Mouse (Mus musculus) limb, embryonic 11.5 days (tissue): ENCODE data around the gene Krt24. TPM values are rescaled to one million over a fixed set of nuclear protein-coding genes. Genes with fewer than 3 reads are reported as not detected.

Source experiments
- ATAC-seq: fragments of 200-750 bp; cut with Nextera tagmentation; 2 replicates; pipeline ENCODE4 v1.8.0; 2017; ENCODE audit warnings: low read depth; ENCODE audit not compliant: insufficient number of reproducible peaks, low FRiP score, low TSS enrichment
- DNase-seq: peaks from one replicate; pipeline ENCODE4 v3.0.0-alpha.2; 2015; ENCODE audit warnings: low spot score
- H3K27ac ChIP-seq: fragments of 300-500 bp; sonication (generic); replicated peaks from 2 replicates; pipeline ENCODE4 v1.5.1; 2014; ENCODE audit warnings: low read depth, mild to moderate bottlenecking, low read length
- H3K27me3 ChIP-seq: fragments of 300-500 bp; sonication (generic); 2 replicates; pipeline ENCODE4 v1.6.1; 2014; ENCODE audit warnings: mild to moderate bottlenecking, low read length, mixed read lengths; ENCODE audit not compliant: control insufficient read depth, insufficient read depth
- H3K36me3 ChIP-seq: fragments of 300-500 bp; sonication (generic); 2 replicates; pipeline ENCODE4 v1.6.1; 2014; ENCODE audit warnings: mild to moderate bottlenecking, low read length, moderate library complexity, mixed read lengths; ENCODE audit not compliant: control insufficient read depth, insufficient read depth
- H3K4me1 ChIP-seq: fragments of 300-500 bp; sonication (generic); 2 replicates; pipeline ENCODE4 v1.6.1; 2014; ENCODE audit warnings: low read length, mixed read lengths; ENCODE audit not compliant: control insufficient read depth, insufficient read depth
- H3K4me2 ChIP-seq: fragments of 300-500 bp; sonication (generic); 2 replicates; pipeline ENCODE4 v1.6.1; 2014; ENCODE audit warnings: low read depth, mild to moderate bottlenecking, moderate library complexity; ENCODE audit not compliant: severe bottlenecking
- H3K4me3 ChIP-seq: fragments of 300-500 bp; sonication (generic); 2 replicates; pipeline ENCODE4 v1.5.1; 2014; ENCODE audit warnings: low read depth, low read length
- H3K9ac ChIP-seq: fragments of 300-500 bp; sonication (generic); 2 replicates; pipeline ENCODE4 v1.6.1; 2014; ENCODE audit warnings: mild to moderate bottlenecking, low read length
- H3K9me3 ChIP-seq: fragments of 300-500 bp; sonication (generic); 2 replicates; pipeline ENCODE4 v1.6.1; 2016; ENCODE audit warnings: low read length; ENCODE audit not compliant: control insufficient read depth
- WGBS: fragments of 180-500 bp; shearing (Covaris S2); extraction: QIAGEN DNeasy Blood & Tissue Kit; methylation state at CpG from one replicate; pipeline ENCODE4 v1.1.7; 2014; 5-methylcytosine and 5-hydroxymethylcytosine counted together
- polyA plus RNA-seq: library from polyadenylated mRNA; unstranded; fragments of >200 nt; fragmentation: Nextera tagmentation; extraction: Ambion mirVana; gene quantifications from 2 replicates; pipeline ENCODE4 v1.2.1, GENCODE M21; 2014

Krt24 gene
- polyA plus RNA-seq, 1 experiment from 2014 or later: 0.51 TPM

GRCm38 (mm10) chr11:99272721-99273120 is 12.3 kb downstream of the Krt24 start:
- ATAC-seq (no peak), DNase-seq (no peak)
- Histone ChIP-seq H3K4me1 (no peaks in the 10 kb centered on the region), H3K36me3 (no peaks in the 10 kb centered on the region), H3K27me3 (no peaks in the 10 kb centered on the region), H3K9me3 (no peaks in the 10 kb centered on the region), H3K4me2 (no peak overlapping the region), H3K9ac (no peak overlapping the region), H3K27ac (no peak overlapping the region), H3K4me3 (no peak overlapping the region)
- WGBS: 80% methylated on average over 4 of the region's 4 CpGs

GRCm38 (mm10) chr11:99269192-99269591 is 15.9 kb downstream of the Krt24 start:
- Histone ChIP-seq H3K4me3 (no peak overlapping the region), H3K4me1 (no peaks in the 10 kb centered on the region), H3K4me2 (no peak overlapping the region), H3K36me3 (no peaks in the 10 kb centered on the region), H3K9ac (no peak overlapping the region), H3K27ac (no peak overlapping the region), H3K9me3 (no peaks in the 10 kb centered on the region), H3K27me3 (no peaks in the 10 kb centered on the region)
- no peak for DNase-seq
- ATAC-seq: no peak
- 67% methylated on average over 7 of the region's 7 CpGs for WGBS

- Histone ChIP-seq H3K4me3 (no peak overlapping the region), H3K4me2 (no peak overlapping the region), H3K27me3 (no peaks in the 10 kb centered on the region), H3K27ac (no peak overlapping the region), H3K9me3 (no peaks in the 10 kb centered on the region), H3K36me3 (no peaks in the 10 kb centered on the region), H3K4me1 (no peaks in the 10 kb centered on the region), H3K9ac (no peak overlapping the region)
- no peak for DNase-seq
- WGBS: 67% methylated on average over 9 of the region's 9 CpGs
- ATAC-seq: no peak
Observed at GRCm38 (mm10) chr11:99265796-99266195, 19.3 kb downstream of the Krt24 start.

GRCm38 (mm10) chr11:99265220-99265619 is 19.8 kb downstream of the Krt24 start:
- no peaks in the 10 kb centered on the region for H3K36me3 ChIP-seq
- H3K27me3 ChIP-seq: no peaks in the 10 kb centered on the region
- 75% methylated on average over 9 of the region's 9 CpGs for WGBS
- ATAC-seq (no peak), DNase-seq (no peak)
- H3K27ac ChIP-seq: no peak overlapping the region
- H3K4me1 ChIP-seq: no peaks in the 10 kb centered on the region
- no peaks in the 10 kb centered on the region for H3K9me3 ChIP-seq
- H3K9ac ChIP-seq: no peak overlapping the region
- H3K4me2 ChIP-seq: no peak overlapping the region
- no peak overlapping the region for H3K4me3 ChIP-seq

GRCm38 (mm10) chr11:99256213-99256612 is 28.8 kb downstream of the Krt24 start:
- DNase-seq: no peak
- no peaks in the 10 kb centered on the region for H3K9me3 ChIP-seq
- no peak overlapping the region for H3K27ac ChIP-seq
- no peak overlapping the region for H3K4me2 ChIP-seq
- H3K36me3 ChIP-seq: no peaks in the 10 kb centered on the region
- H3K4me3 ChIP-seq: no peak overlapping the region
- no peaks in the 10 kb centered on the region for H3K4me1 ChIP-seq
- 75% methylated on average over 4 of the region's 4 CpGs for WGBS
- H3K27me3 ChIP-seq: no peaks in the 10 kb centered on the region
- no peak for ATAC-seq
- H3K9ac ChIP-seq: no peak overlapping the region

GRCm38 (mm10) chr11:99255316-99255715 is 29.7 kb downstream of the Krt24 start:
- H3K4me2 ChIP-seq: no peak overlapping the region
- no peaks in the 10 kb centered on the region for H3K9me3 ChIP-seq
- no peaks in the 10 kb centered on the region for H3K4me1 ChIP-seq
- H3K27me3 ChIP-seq: no peaks in the 10 kb centered on the region
- ATAC-seq: no peak
- H3K4me3 ChIP-seq: no peak overlapping the region
- WGBS: 97% methylated on average over 8 of the region's 8 CpGs
- no peak for DNase-seq
- H3K36me3 ChIP-seq: no peaks in the 10 kb centered on the region
- no peak overlapping the region for H3K27ac ChIP-seq
- no peak overlapping the region for H3K9ac ChIP-seq

GRCm38 (mm10) chr11:99253893-99254292 is 31.2 kb downstream of the Krt24 start:
- no peaks in the 10 kb centered on the region for H3K36me3 ChIP-seq
- no peak for ATAC-seq
- H3K27ac ChIP-seq: no peak overlapping the region
- no peaks in the 10 kb centered on the region for H3K27me3 ChIP-seq
- H3K9me3 ChIP-seq: no peaks in the 10 kb centered on the region
- WGBS: 73% methylated on average over 2 of the region's 2 CpGs
- no peak overlapping the region for H3K4me3 ChIP-seq
- H3K9ac ChIP-seq: no peak overlapping the region
- no peak for DNase-seq
- H3K4me2 ChIP-seq: no peak overlapping the region
- no peaks in the 10 kb centered on the region for H3K4me1 ChIP-seq

- DNase-seq: no peak
- no peaks in the 10 kb centered on the region for H3K9me3 ChIP-seq
- H3K36me3 ChIP-seq: no peaks in the 10 kb centered on the region
- no peaks in the 10 kb centered on the region for H3K27me3 ChIP-seq
- H3K4me3 ChIP-seq: no peak overlapping the region
- no peak for ATAC-seq
- H3K9ac ChIP-seq: no peak overlapping the region
- no peaks in the 10 kb centered on the region for H3K4me1 ChIP-seq
- no peak overlapping the region for H3K4me2 ChIP-seq
- WGBS: 79% methylated on average over 8 of the region's 8 CpGs
- H3K27ac ChIP-seq: no peak overlapping the region
Observed at GRCm38 (mm10) chr11:99252671-99253070, 32.4 kb downstream of the Krt24 start.

GRCm38 (mm10) chr11:99250666-99251065 is 34.4 kb downstream of the Krt24 start:
- Histone ChIP-seq H3K4me3 (no peak overlapping the region), H3K4me1 (no peaks in the 10 kb centered on the region), H3K4me2 (no peak overlapping the region), H3K36me3 (no peaks in the 10 kb centered on the region), H3K27ac (no peak overlapping the region), H3K9me3 (no peaks in the 10 kb centered on the region), H3K9ac (no peak overlapping the region), H3K27me3 (no peaks in the 10 kb centered on the region)
- no peak for ATAC-seq
- 77% methylated on average over 3 of the region's 3 CpGs for WGBS
- no peak for DNase-seq
